Mouse (Mus musculus) adrenal gland, adult 18-20 months (tissue): ENCODE data around the gene Gstm6. TPM values are rescaled to one million over a fixed set of nuclear protein-coding genes. Genes with fewer than 3 reads are reported as not detected.

Experiments
- DNase-seq, 2 experiments: peaks; one replicate each; pipeline ENCODE4 v3.0.0; 2021 to 2022; ENCODE audit warnings: low spot score in 2 of 2
- total RNA-seq, 2 experiments: library from RNA; stranded (reverse); gene quantifications; 1 replicate in 1 of 2; 2 replicates in 1 of 2; pipeline ENCODE4 v1.2.3; 2021

The Gstm6 gene
- total RNA-seq, 2 experiments from 2014 or later, result 6.1 to 8.0 TPM

GRCm38 (mm10) chr3:107945729-107946128, 2.2 kb upstream of the Gstm6 start:
- no peak for DNase-seq

GRCm38 (mm10) chr3:107941261-107941660, 2.3 kb downstream of the Gstm6 start:
- DNase-seq, result no peak

GRCm38 (mm10) chr3:107940524-107940923, 3.0 kb downstream of the Gstm6 start:
- no peak for DNase-seq

- no peak for DNase-seq
These were observed 3.7 kb downstream of the Gstm6 start for GRCm38 (mm10) chr3:107939830-107940229.

- DNase-seq, result peak; percentile 69 to 72
These were observed 4.1 kb downstream of the Gstm6 start for GRCm38 (mm10) chr3:107939403-107939802.

- DNase-seq, result no peak
These were observed 7.7 kb downstream of the Gstm6 start for GRCm38 (mm10) chr3:107935888-107936287.

DNA sequence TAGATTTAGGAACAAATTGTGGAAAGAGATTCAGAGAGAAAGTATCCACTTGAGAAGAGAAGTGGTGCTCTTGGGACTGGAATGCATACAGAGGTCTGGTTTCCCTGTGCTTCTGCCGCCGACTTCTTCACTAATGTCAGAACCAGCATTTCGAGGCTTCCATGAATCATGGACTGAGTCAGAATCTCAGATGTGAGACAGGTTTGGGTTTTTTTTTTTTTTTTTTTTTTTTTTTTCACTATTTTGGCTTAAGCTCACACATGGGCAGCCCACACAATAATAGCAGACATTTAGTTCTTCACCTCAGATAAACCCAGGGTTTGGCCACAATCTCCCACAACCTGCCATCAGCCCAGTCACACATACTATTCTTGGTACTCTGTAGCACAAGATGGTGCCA, 8.3 kb downstream of the Gstm6 start:
- DNase-seq, result no peak

DNA sequence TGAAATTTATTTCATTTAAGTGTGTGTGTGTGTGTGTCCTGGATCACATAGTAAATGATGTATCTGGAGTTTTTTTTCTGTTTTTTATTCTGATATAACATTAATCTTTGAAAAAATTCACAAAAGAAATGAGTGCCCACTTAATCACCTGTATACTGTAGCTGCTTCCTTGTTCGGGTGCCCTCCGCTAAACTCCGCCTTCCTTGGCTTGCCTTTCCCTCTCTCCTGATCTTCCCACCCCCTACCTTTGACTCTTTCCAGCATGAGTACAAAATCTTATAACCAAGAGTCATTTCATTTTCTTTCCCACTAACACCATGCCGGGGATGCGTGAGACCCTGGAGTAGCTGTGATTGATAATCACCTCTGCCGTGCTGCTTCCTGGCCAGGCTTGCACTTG, 11.4 kb downstream of the Gstm6 start:
- no peak for DNase-seq

GRCm38 (mm10) chr3:107931670-107932069, 11.9 kb downstream of the Gstm6 start, which contains the start of gene Gstm7:
TSS of gene Gstm7 (minus strand) at chr3:107931817.
- peak; percentile 96 to 97 for DNase-seq

- no peak for DNase-seq
These were observed 12.4 kb downstream of the Gstm6 start for GRCm38 (mm10) chr3:107931134-107931533.

DNA sequence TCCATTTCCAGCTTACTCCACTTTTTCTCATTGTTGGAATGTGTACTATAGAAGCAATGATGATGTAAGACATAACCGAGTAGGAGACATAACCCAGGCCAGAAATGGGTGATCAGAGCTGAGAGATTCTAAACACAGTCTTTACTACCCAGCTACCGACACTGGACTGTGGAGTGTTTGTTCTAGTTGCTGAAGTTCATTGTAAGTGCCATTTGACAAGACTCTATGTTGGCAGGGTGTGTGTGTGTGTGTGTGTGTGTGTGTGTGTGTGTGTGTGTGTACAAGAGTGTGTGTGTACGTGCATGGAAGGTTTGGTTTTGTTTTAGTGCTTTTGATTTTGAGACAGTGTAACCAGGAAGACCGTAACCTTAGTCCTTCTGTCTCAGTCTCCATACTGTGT, 13.8 kb downstream of the Gstm6 start:
- no peak for DNase-seq

GRCm38 (mm10) chr3:107929243-107929642, 14.3 kb downstream of the Gstm6 start:
- DNase-seq, result no peak

DNA sequence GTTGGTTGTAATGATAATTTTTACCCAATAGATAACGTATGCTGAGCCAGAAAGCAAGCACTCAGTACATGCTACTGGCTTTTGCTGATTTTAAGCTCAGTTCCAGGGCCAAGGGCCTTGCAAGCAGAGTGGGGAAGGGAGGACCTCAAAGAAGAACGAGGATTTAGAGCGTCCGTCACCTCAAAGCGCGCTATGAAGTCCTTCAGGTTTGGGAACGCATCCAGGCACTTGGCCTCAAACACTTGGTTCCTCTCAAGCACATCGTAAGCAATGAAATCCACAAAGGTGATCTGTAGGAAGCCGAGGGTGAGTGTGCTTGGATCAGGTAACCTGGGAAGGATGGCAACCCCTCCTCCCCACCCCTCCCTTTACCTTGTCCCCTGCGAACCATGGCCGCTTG, 14.9 kb downstream of the Gstm6 start:
- no peak for DNase-seq

- DNase-seq, result no peak
These were observed 15.7 kb downstream of the Gstm6 start for GRCm38 (mm10) chr3:107927841-107928240.

- DNase-seq, result no peak
These were observed 18.2 kb downstream of the Gstm6 start for GRCm38 (mm10) chr3:107925335-107925734.

GRCm38 (mm10) chr3:107920348-107920747, 23.2 kb downstream of the Gstm6 start:
- DNase-seq, result no peak

DNA sequence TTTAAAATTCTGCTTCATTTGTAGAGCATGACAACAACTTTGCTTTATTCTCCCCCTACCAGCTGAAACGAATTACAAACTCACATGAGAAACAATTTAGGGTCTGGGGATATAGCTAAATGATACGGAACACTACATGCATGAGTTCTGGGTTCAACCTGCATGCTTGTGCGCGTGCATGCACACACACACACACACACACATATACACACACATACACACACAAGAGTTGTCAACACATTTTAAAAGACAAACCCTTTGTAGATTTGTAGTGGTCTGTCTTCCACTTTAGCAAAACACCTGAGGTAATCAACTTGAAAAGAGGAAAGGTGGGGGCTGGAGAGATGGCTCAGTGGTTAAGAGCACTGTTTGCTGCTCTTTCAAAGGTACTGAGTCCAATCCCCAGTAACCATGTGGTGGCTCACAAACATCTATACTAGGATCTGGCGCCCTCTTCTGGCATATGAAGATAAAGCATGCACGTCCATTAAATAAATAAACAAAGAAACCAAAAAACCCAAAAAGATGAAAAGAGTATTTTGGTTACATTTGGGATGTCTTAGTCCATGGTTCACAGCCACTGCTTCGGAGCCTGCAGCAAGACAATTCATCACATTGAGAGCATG, 25.7 kb downstream of the Gstm6 start:
- peak; percentile 46 to 55 for DNase-seq

- DNase-seq, result no peak
These were observed 26.5 kb downstream of the Gstm6 start for GRCm38 (mm10) chr3:107917097-107917496.

GRCm38 (mm10) chr3:107916674-107917073, 26.9 kb downstream of the Gstm6 start:
- DNase-seq, result no peak

DNA sequence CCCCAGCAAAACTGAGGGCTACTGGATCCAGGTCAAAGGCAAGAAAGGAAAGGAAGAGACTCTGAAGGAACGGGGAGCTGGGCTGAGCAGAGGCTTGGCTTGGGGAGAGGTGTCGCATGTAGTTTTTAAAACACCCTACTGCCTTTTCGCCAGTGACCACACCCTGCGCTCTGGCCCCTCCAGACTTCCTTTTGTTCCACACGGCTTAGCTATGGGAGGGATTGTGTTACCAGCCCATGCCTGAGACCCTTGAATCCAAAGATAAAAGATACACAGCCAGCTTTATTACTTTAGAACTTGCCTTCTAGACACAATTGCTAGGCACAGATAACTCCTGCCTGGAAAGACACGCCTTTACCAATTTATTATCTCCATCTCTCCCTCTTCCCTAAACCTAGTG, 37.6 kb downstream of the Gstm6 start:
- no peak for DNase-seq

GRCm38 (mm10) chr3:107900955-107901673, 42.4 kb downstream of the Gstm6 start:
- DNase-seq, result no peak

DNA sequence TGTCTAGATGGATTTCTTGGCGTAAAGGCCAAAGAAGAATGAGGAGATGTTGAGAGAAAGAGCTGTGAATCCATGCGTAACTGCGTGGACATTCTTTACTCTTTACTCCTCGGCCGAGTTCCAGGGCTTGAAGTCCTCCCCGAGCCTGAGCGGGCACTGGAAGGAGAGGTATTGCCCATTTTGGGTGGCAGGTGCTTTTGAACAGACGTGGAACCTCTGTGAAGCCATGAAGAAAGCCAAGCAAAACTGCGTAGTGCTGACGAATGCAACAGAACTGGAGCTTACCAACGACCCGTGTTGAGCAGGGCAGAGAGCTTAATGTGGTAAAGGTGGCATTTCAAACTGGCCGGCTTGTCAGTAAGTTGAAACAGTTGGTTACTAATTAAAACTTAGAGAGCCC, 44.9 kb downstream of the Gstm6 start:
- no peak for DNase-seq
